Mouse (Mus musculus) macrophage (primary cell): ENCODE measurements around the gene Ipo5. TPM values are rescaled to one million over a fixed set of nuclear protein-coding genes. Genes with fewer than 3 reads are reported as not detected.
A peak's percentile ranks its signal among the peaks of the same experiment; 100 is the strongest.

Source experiments
- H3K27ac ChIP-seq: fragments of 350-480 bp; formaldehyde crosslinking; 2 replicates; pipeline ENCODE4 v1.9.0; 2021
- H3K36me3 ChIP-seq: fragments of 350-480 bp; formaldehyde crosslinking; 2 replicates; pipeline ENCODE4 v1.9.0; 2021; ENCODE audit errors: inconsistent target
- H3K4me3 ChIP-seq: fragments of 350-480 bp; formaldehyde crosslinking; 2 replicates; pipeline ENCODE4 v1.9.0; 2021; ENCODE audit errors: inconsistent target
- H3K79me2 ChIP-seq: fragments of 350-480 bp; formaldehyde crosslinking; 2 replicates; pipeline ENCODE4 v1.9.0; 2021; ENCODE audit errors: inconsistent target
- WGBS: methylation state at CpG from one replicate; pipeline ENCODE4 v1.1.7; 2026; ENCODE audit warnings: inconsistent platforms; ENCODE audit not compliant: missing documents; 5-methylcytosine and 5-hydroxymethylcytosine counted together
- polyA plus RNA-seq: library from polyadenylated mRNA; stranded (reverse); fragments of 250-400 nt; gene quantifications from 3 replicates; pipeline ENCODE4 v1.2.4, GENCODE M21; 2018; ENCODE audit warnings: inconsistent platforms
- total RNA-seq, 78 experiments: library from RNA; depleted of rRNA; stranded (reverse); fragments of 250-400 nt; gene quantifications; 1 replicate in 9 of 78; 2 replicates in 24 of 78; 3 replicates in 43 of 78; 4 replicates in 2 of 78; pipeline ENCODE4 v1.2.4; 2018; ENCODE audit warnings: inconsistent platforms in 56 of 78

Gene Ipo5
- 100 to 1,000 TPM in 6 of 26 experiments, 10 to 100 TPM in 20; 36.6 to 178 (median 66.2) TPM for total RNA-seq (2018; cell fraction: chromatin; rRNA removed)
- total RNA-seq (2018; cell fraction: cytosol; rRNA removed), result 100 to 1,000 TPM in 13 of 26 experiments, 10 to 100 TPM in 13; 67.0 to 157 (median 105) TPM
- total RNA-seq (2018; cell fraction: nucleus; rRNA removed), result 100 to 1,000 TPM in 6 of 26 experiments, 10 to 100 TPM in 20; 47.1 to 142 (median 74.6) TPM
- polyA plus RNA-seq, result 97.0 to 133 TPM (median 123 TPM) in 3 replicates

DNA sequence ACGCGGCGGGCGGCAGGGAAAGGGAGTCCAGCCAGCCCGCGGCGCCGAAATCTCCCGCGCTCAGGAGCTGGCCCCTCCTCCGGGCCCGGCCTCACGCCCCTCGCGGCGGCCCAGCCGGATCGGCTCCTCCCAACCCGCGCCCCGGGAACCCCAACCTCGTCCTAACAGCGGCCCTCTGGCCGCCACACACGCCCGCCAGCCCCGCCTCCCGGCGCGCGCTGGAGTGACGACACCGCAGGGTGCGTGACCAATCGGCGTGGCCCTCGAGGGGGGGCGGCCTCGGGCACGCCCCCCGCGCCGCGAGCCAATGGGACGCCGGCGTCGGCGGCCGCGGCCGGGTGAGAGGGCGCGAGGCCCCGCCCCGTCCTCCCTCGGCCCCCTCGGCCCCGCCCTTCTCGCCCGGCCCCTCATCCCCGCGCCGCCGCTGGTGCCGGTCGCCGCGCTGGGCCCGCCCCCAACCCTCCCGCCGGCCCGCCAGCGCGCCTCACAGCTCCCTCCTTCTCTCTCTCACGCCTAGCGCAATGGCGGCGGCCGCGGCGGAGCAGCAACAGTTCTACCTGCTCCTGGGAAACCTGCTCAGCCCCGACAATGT lies at the start of gene Ipo5:
Ipo5 (plus strand) TSS at position 492 of the 592 bp plus-strand sequence.
- WGBS, result 1% methylated on average over 53 of the region's 83 CpGs
- Histone ChIP-seq H3K4me3 (peak within 1 kb of the TSS; percentile 75), H3K27ac (peak within 1 kb of the TSS; percentile 65), H3K79me2 (peaks cover 42% of the 10 kb centered on the region), H3K36me3 (no peaks in the 10 kb centered on the region)

DNA sequence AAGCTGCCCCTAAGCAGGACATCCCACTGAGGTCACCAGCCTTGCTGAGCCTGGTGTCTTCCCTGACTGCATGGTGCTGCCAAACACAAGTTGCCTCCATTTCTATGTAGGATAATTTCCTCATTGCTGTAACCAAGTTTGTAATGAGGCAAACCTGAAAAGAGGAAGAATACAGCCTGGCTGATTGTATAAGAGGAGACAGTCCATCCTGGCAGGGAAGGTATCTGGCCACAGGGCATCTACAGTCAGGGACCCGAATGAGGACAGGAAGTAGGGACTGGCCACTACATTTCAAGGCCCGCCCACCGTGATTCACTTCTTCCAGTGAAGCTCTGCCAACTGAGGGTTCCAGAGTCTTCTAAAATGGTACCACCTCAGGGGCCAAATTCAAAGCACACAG lies 47.8 kb upstream of the Ipo5 start:
- H3K27ac ChIP-seq, result no peak overlapping the region
- H3K79me2 ChIP-seq, result no peaks in the 10 kb centered on the region
- 44% methylated on average over 3 of the region's 3 CpGs for WGBS
- H3K4me3 ChIP-seq, result no peak overlapping the region
- no peaks in the 10 kb centered on the region for H3K36me3 ChIP-seq

DNA sequence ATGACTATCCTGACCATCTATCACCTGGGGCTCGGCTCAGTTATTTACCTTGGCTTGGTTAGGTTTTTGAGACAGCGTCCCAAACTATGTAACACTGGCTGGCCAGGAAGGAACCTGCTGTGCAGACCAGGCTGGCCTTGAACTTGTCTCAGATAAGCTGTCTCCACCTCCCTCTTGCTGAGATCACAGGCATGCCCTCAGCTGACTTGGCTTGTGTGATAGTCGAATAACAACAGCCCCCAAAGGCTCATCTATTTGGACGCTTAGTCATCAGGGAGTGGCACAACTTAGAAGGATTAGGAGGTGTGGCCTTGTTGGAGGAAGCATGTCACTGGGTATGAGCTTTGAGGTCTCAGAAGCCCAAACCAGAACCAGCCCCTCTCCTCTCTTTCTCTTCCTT lies 46.1 kb upstream of the Ipo5 start:
- WGBS, result 95% methylated on average over 4 of the region's 4 CpGs
- Histone ChIP-seq H3K79me2 (no peaks in the 10 kb centered on the region), H3K4me3 (no peak overlapping the region), H3K27ac (no peak overlapping the region), H3K36me3 (no peaks in the 10 kb centered on the region)

DNA sequence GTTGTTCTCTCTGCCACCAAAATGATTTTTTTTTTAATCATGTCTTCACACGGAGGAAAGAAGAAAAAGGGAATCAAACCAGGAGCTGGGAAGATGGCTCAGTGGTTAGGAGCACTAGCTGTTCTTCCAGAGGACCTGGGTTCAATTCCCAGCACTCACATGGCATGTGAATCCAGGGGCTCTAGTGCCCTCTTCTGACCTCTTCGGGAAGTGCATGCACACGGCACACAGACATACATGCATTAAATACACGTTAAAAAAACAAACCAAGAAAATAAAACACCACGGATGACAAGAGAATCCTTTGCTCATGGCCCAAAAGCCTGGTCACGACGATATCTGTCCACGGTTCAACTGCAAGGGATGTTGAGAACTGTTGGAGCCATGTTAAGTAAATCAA lies 44.5 kb upstream of the Ipo5 start:
- 96% methylated on average over 8 of the region's 8 CpGs for WGBS
- Histone ChIP-seq H3K4me3 (no peak overlapping the region), H3K36me3 (no peaks in the 10 kb centered on the region), H3K79me2 (no peaks in the 10 kb centered on the region), H3K27ac (no peak overlapping the region)

DNA sequence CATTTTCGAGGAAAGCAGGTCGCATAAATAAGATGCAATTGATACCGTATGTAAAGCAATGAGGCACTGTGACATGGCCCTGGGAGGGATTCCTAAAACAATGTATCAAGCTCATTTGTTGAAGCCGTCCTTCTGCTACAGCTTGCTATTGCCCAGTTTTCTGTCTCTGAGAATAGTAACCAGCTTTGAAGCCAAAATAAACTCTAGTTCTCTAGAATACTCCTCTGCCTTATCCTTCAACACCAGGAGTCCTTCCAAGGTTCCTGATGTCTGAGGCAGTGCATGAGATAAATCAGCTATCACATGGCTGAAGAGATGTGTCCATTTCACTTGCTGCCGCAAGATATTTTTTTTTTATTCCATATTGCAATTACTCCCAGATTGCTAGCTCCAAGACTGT lies 43.9 kb upstream of the Ipo5 start:
- 100% methylated on average over 5 of the region's 5 CpGs for WGBS
- Histone ChIP-seq H3K27ac (no peak overlapping the region), H3K79me2 (no peaks in the 10 kb centered on the region), H3K36me3 (no peaks in the 10 kb centered on the region), H3K4me3 (no peak overlapping the region)

DNA sequence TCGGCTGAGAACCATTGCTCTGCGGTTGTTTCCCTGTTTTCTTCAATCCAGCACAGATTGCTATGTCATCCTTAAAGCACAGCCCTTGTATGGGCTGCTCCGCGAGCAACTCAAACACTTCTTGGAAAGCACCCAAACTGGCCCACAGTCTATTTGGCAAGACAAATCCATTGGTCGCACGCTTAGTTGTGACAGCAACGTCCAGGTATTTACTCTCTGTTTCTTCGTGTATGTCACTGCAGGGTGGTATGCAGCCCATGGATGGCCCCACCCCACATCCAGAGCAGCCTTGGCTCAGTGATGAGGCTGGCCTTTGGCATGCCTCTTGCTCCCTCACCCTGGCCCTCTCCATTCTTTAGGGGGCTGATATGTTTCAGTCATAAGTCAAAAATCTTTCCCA lies 42.5 kb upstream of the Ipo5 start:
- Histone ChIP-seq H3K27ac (no peak overlapping the region), H3K36me3 (no peaks in the 10 kb centered on the region), H3K4me3 (no peak overlapping the region), H3K79me2 (no peaks in the 10 kb centered on the region)
- WGBS, result 73% methylated on average over 8 of the region's 8 CpGs

DNA sequence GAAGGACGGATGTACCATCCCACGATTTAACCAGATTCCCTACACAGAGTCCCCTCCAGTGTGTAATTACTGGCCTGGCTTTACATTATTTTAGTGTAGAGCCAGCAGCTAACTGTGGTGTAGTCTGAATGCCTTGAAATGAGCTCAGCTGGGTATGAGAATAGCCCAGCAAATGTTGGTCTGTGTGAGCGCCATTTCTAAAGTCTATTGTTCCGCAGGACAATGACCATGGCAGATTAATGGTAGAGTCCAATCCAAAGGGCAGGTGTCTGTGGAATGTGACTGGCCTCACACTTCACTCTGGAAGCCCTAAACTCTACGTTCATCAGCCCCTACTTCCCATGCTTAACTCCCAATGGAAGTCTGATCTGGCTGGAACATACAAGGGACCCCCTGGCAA lies 40.3 kb upstream of the Ipo5 start:
- Histone ChIP-seq H3K79me2 (no peaks in the 10 kb centered on the region), H3K36me3 (no peaks in the 10 kb centered on the region), H3K4me3 (no peak overlapping the region), H3K27ac (no peak overlapping the region)
- WGBS, result 93% methylated on average over 5 of the region's 5 CpGs

DNA sequence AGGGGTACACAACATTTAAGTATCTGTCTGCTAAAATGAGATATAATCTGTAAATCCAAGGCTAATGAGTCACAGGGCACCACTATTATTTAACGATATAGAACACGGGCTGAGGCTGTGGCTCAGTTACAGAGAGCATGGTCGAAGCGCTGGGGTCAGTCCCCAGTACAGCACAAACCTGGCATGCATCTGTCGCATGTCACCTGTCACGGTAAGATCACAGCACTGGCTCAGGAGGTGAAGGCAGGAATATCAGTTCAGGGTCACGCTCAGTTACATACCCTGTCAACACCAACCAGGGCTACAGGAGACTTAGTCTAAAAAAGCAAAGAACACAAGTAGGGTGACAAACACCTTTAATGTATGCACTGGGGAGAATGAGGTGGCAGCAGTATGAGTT lies 36.6 kb upstream of the Ipo5 start:
- WGBS, result 97% methylated on average over 7 of the region's 7 CpGs
- Histone ChIP-seq H3K27ac (no peak overlapping the region), H3K4me3 (no peak overlapping the region), H3K36me3 (no peaks in the 10 kb centered on the region), H3K79me2 (no peaks in the 10 kb centered on the region)

DNA sequence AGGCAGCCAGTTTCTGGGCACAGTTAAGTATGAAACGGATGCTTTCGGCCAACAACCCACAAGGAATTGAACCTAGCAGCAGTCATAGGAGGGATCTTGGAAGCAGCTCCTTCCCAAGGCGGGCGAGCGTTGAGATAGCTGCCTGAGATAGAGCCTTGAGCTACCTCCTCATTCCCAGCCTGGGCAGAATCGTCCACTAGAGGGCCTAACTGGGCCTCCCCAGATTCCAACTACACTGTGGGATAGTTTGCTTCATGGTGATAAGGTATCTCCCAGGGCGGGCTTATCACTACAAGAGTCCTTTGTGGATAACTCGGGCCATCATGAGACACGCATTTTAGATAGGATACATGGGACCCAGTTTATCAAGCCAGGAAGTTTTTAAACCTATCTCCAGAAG lies 35.9 kb upstream of the Ipo5 start:
- WGBS, result 85% methylated on average over 9 of the region's 9 CpGs
- Histone ChIP-seq H3K4me3 (no peak overlapping the region), H3K36me3 (no peaks in the 10 kb centered on the region), H3K79me2 (no peaks in the 10 kb centered on the region), H3K27ac (no peak overlapping the region)

DNA sequence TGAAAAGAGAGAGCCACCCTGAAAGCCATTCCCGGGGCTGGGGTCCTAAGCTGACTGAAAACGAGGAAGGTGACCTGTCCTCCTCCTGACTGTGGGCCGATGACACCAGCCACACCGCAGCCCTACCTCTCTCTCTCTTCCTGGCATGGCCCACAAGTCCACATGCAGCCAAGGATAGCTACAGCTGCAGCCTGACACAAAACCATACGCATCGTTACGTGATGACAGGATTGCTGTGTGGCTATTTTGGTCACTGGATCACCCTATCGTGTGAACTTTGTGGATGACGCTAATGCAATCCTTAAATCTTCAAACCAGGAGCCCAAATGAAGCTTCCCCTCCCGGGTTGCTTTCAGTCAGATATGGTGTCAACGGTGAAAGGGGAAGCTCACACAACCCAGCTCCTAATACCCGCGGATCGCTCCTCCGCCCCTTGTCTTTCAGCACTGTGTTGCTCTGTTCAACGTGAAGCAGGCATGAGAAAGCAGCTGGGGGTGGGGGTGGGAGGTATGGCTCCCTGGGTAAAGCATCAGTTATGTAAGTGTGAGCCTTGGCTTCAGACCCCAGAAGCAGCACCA lies 35.1 kb upstream of the Ipo5 start:
- Histone ChIP-seq H3K27ac (no peak overlapping the region), H3K79me2 (no peaks in the 10 kb centered on the region), H3K36me3 (no peaks in the 10 kb centered on the region), H3K4me3 (no peak overlapping the region)
- 54% methylated on average over 14 of the region's 16 CpGs for WGBS

DNA sequence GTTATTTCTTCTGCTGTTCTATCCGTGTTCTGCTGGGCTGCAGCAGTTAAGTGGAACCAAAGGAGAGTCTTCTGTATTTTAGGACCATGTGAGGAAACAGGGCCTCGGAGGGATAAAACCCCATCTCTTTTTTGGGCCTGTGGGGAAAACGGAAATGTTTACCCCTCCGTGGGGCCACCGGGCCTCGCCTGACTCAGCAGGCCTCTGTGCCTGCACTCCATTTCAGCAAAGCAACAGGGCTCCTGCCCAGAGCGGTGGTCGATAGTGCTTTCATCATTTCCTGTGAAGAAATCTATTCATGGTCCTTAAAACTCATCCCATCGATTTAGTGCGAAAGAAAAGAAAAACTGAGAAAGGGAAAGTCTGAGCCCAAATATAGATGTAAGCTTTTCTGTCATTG lies 33.9 kb upstream of the Ipo5 start:
- Histone ChIP-seq H3K36me3 (no peaks in the 10 kb centered on the region), H3K27ac (no peak overlapping the region), H3K79me2 (no peaks in the 10 kb centered on the region), H3K4me3 (no peak overlapping the region)
- WGBS, result 16% methylated on average over 10 of the region's 10 CpGs

DNA sequence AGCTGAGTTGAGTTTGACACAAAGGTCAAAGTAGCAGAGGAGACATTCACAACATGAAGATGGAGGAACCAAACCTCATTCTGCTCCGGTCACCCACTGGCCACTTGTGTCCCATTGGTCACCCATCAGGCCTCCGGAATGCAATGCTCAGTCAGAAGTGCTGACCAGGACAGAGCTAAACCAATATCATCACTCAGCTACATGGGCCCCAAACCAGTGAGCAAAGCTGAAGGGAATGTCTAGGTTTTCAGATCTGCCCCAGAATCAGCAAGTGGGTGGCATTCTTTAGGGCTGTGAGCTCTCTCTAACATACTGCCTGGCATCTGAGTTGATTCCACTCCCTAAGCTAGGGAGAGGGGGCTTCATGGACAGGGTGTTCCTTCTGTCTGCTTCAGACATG lies 32.0 kb upstream of the Ipo5 start:
- no peak overlapping the region for H3K27ac ChIP-seq
- H3K36me3 ChIP-seq, result no peaks in the 10 kb centered on the region
- no peak overlapping the region for H3K4me3 ChIP-seq
- 96% methylated on average over 2 of the region's 2 CpGs for WGBS
- no peaks in the 10 kb centered on the region for H3K79me2 ChIP-seq

DNA sequence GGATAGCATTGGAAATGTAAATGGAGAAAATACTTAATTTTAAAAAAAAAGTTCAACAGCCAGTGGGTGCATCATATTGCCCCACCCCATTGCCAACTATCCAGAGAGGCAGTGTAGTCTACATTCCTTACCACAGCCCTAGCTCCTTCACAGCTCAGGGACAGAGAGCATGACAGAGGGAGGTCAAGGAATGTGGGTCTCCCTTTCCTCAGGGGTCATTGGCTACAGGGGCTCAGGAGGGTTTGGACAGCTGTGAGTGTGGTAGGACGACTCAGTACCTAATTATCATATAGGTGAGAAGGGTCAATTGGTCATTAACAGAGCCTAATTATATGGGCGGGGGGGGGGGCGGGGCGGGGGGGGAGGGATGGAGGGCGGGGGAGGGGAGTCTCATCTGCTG lies 30.4 kb upstream of the Ipo5 start:
- WGBS, result 90% methylated on average over 2 of the region's 5 CpGs
- Histone ChIP-seq H3K36me3 (no peaks in the 10 kb centered on the region), H3K27ac (no peak overlapping the region), H3K79me2 (no peaks in the 10 kb centered on the region), H3K4me3 (no peak overlapping the region)

DNA sequence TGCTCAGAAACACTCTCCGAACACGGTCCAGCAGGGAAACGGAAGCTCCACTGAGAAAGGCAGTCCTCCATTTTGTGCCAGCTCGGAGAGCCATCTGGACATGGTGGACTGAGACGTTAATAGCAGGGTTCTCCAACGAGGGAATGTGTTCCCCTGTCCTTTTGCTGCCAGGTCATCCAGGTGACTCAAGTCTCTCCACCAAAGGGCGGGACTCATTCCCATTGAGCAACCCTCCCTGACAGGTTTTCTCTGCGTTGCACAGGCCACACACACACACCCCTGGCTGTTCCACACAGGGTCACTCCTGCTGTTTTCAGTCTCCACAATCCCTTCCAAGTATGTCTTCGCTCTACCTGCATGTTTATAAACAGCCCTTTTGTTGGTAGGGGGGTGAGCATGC lies 30.0 kb upstream of the Ipo5 start:
- 94% methylated on average over 9 of the region's 9 CpGs for WGBS
- H3K79me2 ChIP-seq, result no peaks in the 10 kb centered on the region
- no peaks in the 10 kb centered on the region for H3K36me3 ChIP-seq
- no peak overlapping the region for H3K27ac ChIP-seq
- no peak overlapping the region for H3K4me3 ChIP-seq

DNA sequence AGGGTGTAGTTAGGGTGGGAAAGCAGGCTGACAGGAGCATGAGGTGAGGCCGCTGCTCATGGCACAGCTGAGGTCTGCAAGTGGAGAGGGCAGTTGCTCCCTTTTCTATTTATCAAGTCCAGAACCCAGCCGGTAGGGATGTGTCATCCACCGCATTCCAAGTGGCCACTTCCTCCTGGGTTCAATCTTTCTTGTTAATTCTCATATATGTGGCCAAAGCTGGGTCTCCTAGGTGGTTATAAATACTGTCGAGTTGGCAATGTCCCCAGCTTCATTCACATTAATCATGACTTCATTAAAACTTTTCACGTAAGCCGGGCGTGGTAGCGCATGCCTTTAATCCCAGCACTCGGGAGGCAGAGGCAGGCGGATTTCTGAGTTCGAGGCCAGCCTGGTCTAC lies 22.3 kb upstream of the Ipo5 start:
- H3K4me3 ChIP-seq, result no peak overlapping the region
- no peak overlapping the region for H3K27ac ChIP-seq
- 72% methylated on average over 11 of the region's 11 CpGs for WGBS
- H3K79me2 ChIP-seq, result no peaks in the 10 kb centered on the region
- no peaks in the 10 kb centered on the region for H3K36me3 ChIP-seq

DNA sequence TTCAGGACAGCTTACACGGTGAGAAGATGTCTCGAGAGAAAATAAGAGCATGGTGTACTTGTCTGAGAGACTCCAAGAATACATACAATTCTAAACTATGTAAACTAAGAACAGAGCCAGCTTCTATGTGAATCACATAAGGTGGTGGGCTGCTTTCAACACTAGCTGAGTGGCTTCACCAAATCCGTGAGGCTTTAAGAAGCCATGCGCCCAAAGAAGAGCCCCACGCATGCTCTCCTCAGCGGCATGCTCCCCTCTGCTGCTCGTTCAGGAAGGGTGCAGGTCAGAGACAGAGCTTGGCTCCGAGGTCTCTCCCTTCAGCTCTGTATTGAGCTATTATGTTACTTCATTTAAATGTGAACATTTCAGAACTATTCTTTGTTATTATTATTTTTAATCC lies 18.7 kb upstream of the Ipo5 start:
- WGBS, result 84% methylated on average over 8 of the region's 8 CpGs
- H3K36me3 ChIP-seq, result no peaks in the 10 kb centered on the region
- H3K27ac ChIP-seq, result no peak overlapping the region
- H3K79me2 ChIP-seq, result no peaks in the 10 kb centered on the region
- no peak overlapping the region for H3K4me3 ChIP-seq
